Mouse (Mus musculus): Measurements from ENCODE around the gene Snai3.

Gene Snai3

GRCm38 (mm10) chr8:122460524-122461472, at the start of gene Snai3:
Gene Snai3, minus strand, starts transcription at chr8:122460733.
- peak; percentile 51 for DNase-seq (ENCODE audit: low read depth)

- peak; percentile 25 for DNase-seq (ENCODE audit: low read depth)
These were observed 40.3 kb upstream of the Snai3 start for GRCm38 (mm10) chr8:122500856-122501255.

- no peak for DNase-seq (ENCODE audit: low read depth)
These were observed 37.4 kb upstream of the Snai3 start for GRCm38 (mm10) chr8:122497912-122498311.

- DNase-seq (ENCODE audit: low read depth) = no peak
These were observed 36.6 kb upstream of the Snai3 start for GRCm38 (mm10) chr8:122497016-122497734.

- no peak for DNase-seq (ENCODE audit: low read depth)
These were observed 27.9 kb upstream of the Snai3 start for GRCm38 (mm10) chr8:122488387-122488786.

GRCm38 (mm10) chr8:122484831-122485230, 24.3 kb upstream of the Snai3 start:
- no peak for DNase-seq (ENCODE audit: low read depth)

GRCm38 (mm10) chr8:122483877-122484276, 23.3 kb upstream of the Snai3 start:
- no peak for DNase-seq (ENCODE audit: low read depth)

GRCm38 (mm10) chr8:122482448-122482847, 21.9 kb upstream of the Snai3 start:
- no peak for DNase-seq (ENCODE audit: low read depth)

GRCm38 (mm10) chr8:122475580-122476320, 15.2 kb upstream of the Snai3 start, which contains the start of the genes Rnf166 and Ctu2:
Gene Rnf166, minus strand, starts transcription at chr8:122476064.
Gene Ctu2, plus strand, starts transcription at chr8:122476143.
- peak; percentile 45 for DNase-seq (ENCODE audit: low read depth)

- DNase-seq (ENCODE audit: low read depth) = peak; percentile 4
These were observed 14.5 kb upstream of the Snai3 start for GRCm38 (mm10) chr8:122474951-122475560.

- no peak for DNase-seq (ENCODE audit: low read depth)
These were observed 13.4 kb upstream of the Snai3 start for GRCm38 (mm10) chr8:122473911-122474421.

- no peak for DNase-seq (ENCODE audit: low read depth)
These were observed 10.2 kb upstream of the Snai3 start for GRCm38 (mm10) chr8:122470691-122471090.

- no peak for DNase-seq (ENCODE audit: low read depth)
These were observed 9.4 kb upstream of the Snai3 start for GRCm38 (mm10) chr8:122469965-122470364.

- no peak for DNase-seq (ENCODE audit: low read depth)
These were observed 8.9 kb upstream of the Snai3 start for GRCm38 (mm10) chr8:122469407-122469806.

- DNase-seq (ENCODE audit: low read depth) = no peak
These were observed 7.3 kb upstream of the Snai3 start for GRCm38 (mm10) chr8:122467816-122468215.

GRCm38 (mm10) chr8:122464985-122465384, 4.5 kb upstream of the Snai3 start:
- no peak for DNase-seq (ENCODE audit: low read depth)

- no peak for DNase-seq (ENCODE audit: low read depth)
These were observed 3.4 kb upstream of the Snai3 start for GRCm38 (mm10) chr8:122463651-122464640.

- DNase-seq (ENCODE audit: low read depth) = no peak
These were observed 2.0 kb upstream of the Snai3 start for GRCm38 (mm10) chr8:122462510-122462909.

GRCm38 (mm10) chr8:122461473-122462148, 1.1 kb upstream of the Snai3 start:
- DNase-seq (ENCODE audit: low read depth) = no peak

- no peak for DNase-seq (ENCODE audit: low read depth)
These were observed 543 bp downstream of the Snai3 start for GRCm38 (mm10) chr8:122459990-122460389.

All from fibroblast of lung, adult 2 months (primary cell).